Mouse (Mus musculus): ENCODE data around the gene Mturn. TPM values are rescaled to one million over a fixed set of nuclear protein-coding genes. Genes with fewer than 3 reads are reported as not detected.

The Mturn gene
- polyA plus RNA-seq, 2 experiments, result 0.47 to 0.75 TPM

- Histone ChIP-seq H3K4me2 (ENCODE audit: low read depth) (no peak overlapping the region), H3K9ac (replicated peaks) (no peak overlapping the region), H3K36me3 (replicated peaks; ENCODE audit: control insufficient read depth, insufficient read depth, low read depth) (no peaks in the 10 kb centered on the region), H3K27ac (no peak overlapping the region), H3K4me1 (replicated peaks; ENCODE audit: control insufficient read depth in 2 of 2, insufficient read depth in 2 of 2, low read length in 1 of 2) (peaks cover 0 to 8% of the 10 kb centered on the region in 2 experiments; a peak in 1 of 4 replicates), H3K9me3 (ENCODE audit: control insufficient read depth, low read length) (no peaks in the 10 kb centered on the region), H3K4me3 (ENCODE audit: insufficient read depth in 1 of 2, low read depth in 2 of 2, low read length in 2 of 2) (no peak overlapping the region), H3K27me3 (ENCODE audit: control insufficient read depth, insufficient read depth, low read length) (no peaks in the 10 kb centered on the region)
- TF ChIP-seq EP300 (IDR thresholded peaks at IDR 0.05; ENCODE audit: low read depth) (no peak), CTCF (IDR thresholded peaks at IDR 0.05; ENCODE audit: low read depth) (no peak)
- DNase-seq (ENCODE audit: low read depth in 3 of 3, low spot score in 3 of 3), result no peak
- no peak for ATAC-seq (ENCODE audit: insufficient read depth)
- 59% methylated on average over 5 of the region's 5 CpGs for WGBS (ENCODE audit: insufficient replicate concordance)
Measured at GRCm38 (mm10) chr6:54727416-54727815, 46.0 kb downstream of the Mturn start.

- Histone ChIP-seq H3K4me3 (ENCODE audit: insufficient read depth in 1 of 2, low read depth in 2 of 2, low read length in 2 of 2) (no peak overlapping the region), H3K36me3 (replicated peaks; ENCODE audit: control insufficient read depth, insufficient read depth, low read depth) (no peaks in the 10 kb centered on the region), H3K4me2 (ENCODE audit: low read depth) (no peak overlapping the region), H3K27ac (no peak overlapping the region), H3K9ac (replicated peaks) (no peak overlapping the region), H3K27me3 (ENCODE audit: control insufficient read depth, insufficient read depth, low read length) (no peaks in the 10 kb centered on the region), H3K4me1 (replicated peaks; ENCODE audit: control insufficient read depth in 2 of 2, insufficient read depth in 2 of 2, low read length in 1 of 2) (peaks cover 0 to 8% of the 10 kb centered on the region in 2 experiments; a peak in 1 of 4 replicates), H3K9me3 (ENCODE audit: control insufficient read depth, low read length) (no peaks in the 10 kb centered on the region)
- no peak for DNase-seq (ENCODE audit: low read depth in 3 of 3, low spot score in 3 of 3)
- no peak for ATAC-seq (ENCODE audit: insufficient read depth)
- no peak for TF ChIP-seq EP300 (IDR thresholded peaks at IDR 0.05; ENCODE audit: low read depth)
- TF ChIP-seq CTCF (IDR thresholded peaks at IDR 0.05; ENCODE audit: low read depth), result no peak
- WGBS (ENCODE audit: insufficient replicate concordance), result 55% methylated on average over 2 of the region's 2 CpGs
Measured at GRCm38 (mm10) chr6:54729451-54730105, 48.2 kb downstream of the Mturn start.

GRCm38 (mm10) chr6:54731726-54732125, 50.3 kb downstream of the Mturn start:
- peaks cover 0 to 5% of the 10 kb centered on the region in 2 experiments; a peak in 1 of 4 replicates for H3K4me1 ChIP-seq (replicated peaks; ENCODE audit: control insufficient read depth in 2 of 2, insufficient read depth in 2 of 2, low read length in 1 of 2)
- no peak overlapping the region for H3K27ac ChIP-seq
- TF ChIP-seq CTCF (IDR thresholded peaks at IDR 0.05; ENCODE audit: low read depth), result no peak
- DNase-seq (ENCODE audit: low read depth in 3 of 3, low spot score in 3 of 3), result no peak
- no peaks in the 10 kb centered on the region for H3K27me3 ChIP-seq (ENCODE audit: control insufficient read depth, insufficient read depth, low read length)
- no peak overlapping the region for H3K4me2 ChIP-seq (ENCODE audit: low read depth)
- 60% methylated on average over 3 of the region's 3 CpGs for WGBS (ENCODE audit: insufficient replicate concordance)
- no peak overlapping the region for H3K4me3 ChIP-seq (ENCODE audit: insufficient read depth in 1 of 2, low read depth in 2 of 2, low read length in 2 of 2)
- no peak for ATAC-seq (ENCODE audit: insufficient read depth)
- no peak overlapping the region for H3K9ac ChIP-seq (replicated peaks)
- no peaks in the 10 kb centered on the region for H3K36me3 ChIP-seq (replicated peaks; ENCODE audit: control insufficient read depth, insufficient read depth, low read depth)
- no peaks in the 10 kb centered on the region for H3K9me3 ChIP-seq (ENCODE audit: control insufficient read depth, low read length)

- H3K9ac ChIP-seq (replicated peaks), result no peak overlapping the region
- no peak for ATAC-seq (ENCODE audit: insufficient read depth)
- no peak for TF ChIP-seq CTCF (IDR thresholded peaks at IDR 0.05; ENCODE audit: low read depth)
- no peaks in the 10 kb centered on the region for H3K36me3 ChIP-seq (replicated peaks; ENCODE audit: control insufficient read depth, insufficient read depth, low read depth)
- no peak for DNase-seq (ENCODE audit: low read depth in 3 of 3, low spot score in 3 of 3)
- H3K27ac ChIP-seq, result no peak overlapping the region
- H3K9me3 ChIP-seq (ENCODE audit: control insufficient read depth, low read length), result no peaks in the 10 kb centered on the region
- no peak overlapping the region for H3K4me3 ChIP-seq (ENCODE audit: insufficient read depth in 1 of 2, low read depth in 2 of 2, low read length in 2 of 2)
- WGBS (ENCODE audit: insufficient replicate concordance), result 45% methylated on average over 7 of the region's 7 CpGs
- H3K4me1 ChIP-seq (replicated peaks; ENCODE audit: control insufficient read depth in 2 of 2, insufficient read depth in 2 of 2, low read length in 1 of 2), result peaks cover 0 to 2% of the 10 kb centered on the region in 2 experiments; a peak in 1 of 4 replicates
- H3K27me3 ChIP-seq (ENCODE audit: control insufficient read depth, insufficient read depth, low read length), result no peaks in the 10 kb centered on the region
- no peak overlapping the region for H3K4me2 ChIP-seq (ENCODE audit: low read depth)
Measured at GRCm38 (mm10) chr6:54732721-54733120, 51.3 kb downstream of the Mturn start.

GRCm38 (mm10) chr6:54736126-54736525, 54.7 kb downstream of the Mturn start:
- H3K4me3 ChIP-seq (ENCODE audit: insufficient read depth in 1 of 2, low read depth in 2 of 2, low read length in 2 of 2), result no peak overlapping the region
- WGBS (ENCODE audit: insufficient replicate concordance), result 18% methylated on average over 9 of the region's 9 CpGs
- H3K27ac ChIP-seq, result no peak overlapping the region
- no peak overlapping the region for H3K9ac ChIP-seq (replicated peaks)
- no peak for DNase-seq (ENCODE audit: low read depth in 3 of 3, low spot score in 3 of 3)
- no peak for ATAC-seq (ENCODE audit: insufficient read depth)
- no peaks in the 10 kb centered on the region; a peak in 1 of 4 replicates for H3K4me1 ChIP-seq (replicated peaks; ENCODE audit: control insufficient read depth in 2 of 2, insufficient read depth in 2 of 2, low read length in 1 of 2)
- H3K4me2 ChIP-seq (ENCODE audit: low read depth), result no peak overlapping the region
- TF ChIP-seq EP300 (IDR thresholded peaks at IDR 0.05; ENCODE audit: low read depth) (no peak), CTCF (IDR thresholded peaks at IDR 0.05; ENCODE audit: low read depth) (no peak)
- no peaks in the 10 kb centered on the region for H3K27me3 ChIP-seq (ENCODE audit: control insufficient read depth, insufficient read depth, low read length)
- no peaks in the 10 kb centered on the region for H3K9me3 ChIP-seq (ENCODE audit: control insufficient read depth, low read length)
- H3K36me3 ChIP-seq (replicated peaks; ENCODE audit: control insufficient read depth, insufficient read depth, low read depth), result no peaks in the 10 kb centered on the region
